Mouse (Mus musculus): ENCODE data around the gene Ssh1. TPM values are rescaled to one million over a fixed set of nuclear protein-coding genes. Genes with fewer than 3 reads are reported as not detected.

Gene Ssh1
- polyA plus RNA-seq, 1 experiment from 2014 or later: 5.1 TPM

DNA sequence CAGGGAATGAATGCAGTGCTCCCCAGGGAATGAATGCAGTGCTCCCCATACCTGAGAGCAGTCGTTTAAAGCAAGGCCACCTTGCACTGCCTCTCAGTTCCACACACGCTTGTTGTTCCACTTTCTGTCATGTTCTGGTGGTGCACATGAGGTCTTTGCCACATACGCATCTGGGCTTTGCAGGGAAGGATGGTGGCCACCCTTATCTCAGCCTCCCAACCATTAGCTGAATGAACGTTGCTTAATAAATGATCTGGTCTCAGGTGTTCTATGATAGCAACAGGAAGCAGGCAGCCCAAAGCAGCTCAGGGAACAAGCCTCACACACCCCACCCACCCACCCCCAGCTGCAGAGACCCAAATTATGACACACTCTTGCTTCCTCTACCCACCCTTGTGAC lies 69.1 kb downstream of the Ssh1 start:
- Histone ChIP-seq H3K4me3 (ENCODE audit: low read depth, low read length) (no peak overlapping the region), H3K27me3 (replicated peaks; ENCODE audit: control insufficient read depth, insufficient read depth, low read length) (no peaks in the 10 kb centered on the region), H3K27ac (ENCODE audit: low read depth, low read length) (no peak overlapping the region), H3K9ac (ENCODE audit: low read depth, low read length) (no peak overlapping the region), H3K4me1 (replicated peaks; ENCODE audit: control insufficient read depth, insufficient read depth, low read length) (no peaks in the 10 kb centered on the region), H3K9me3 (ENCODE audit: control insufficient read depth) (peaks cover 4% of the 10 kb centered on the region; the same call in 1 of the 2 replicates), H3K36me3 (ENCODE audit: control insufficient read depth, insufficient read depth) (no peaks in the 10 kb centered on the region), H3K4me2 (replicated peaks; ENCODE audit: low read depth) (no peak overlapping the region)
- ATAC-seq: no peak
- TF ChIP-seq CTCF (IDR thresholded peaks at IDR 0.05; ENCODE audit: low read depth): no peak
- WGBS: 69% methylated on average over 4 of the region's 4 CpGs

DNA sequence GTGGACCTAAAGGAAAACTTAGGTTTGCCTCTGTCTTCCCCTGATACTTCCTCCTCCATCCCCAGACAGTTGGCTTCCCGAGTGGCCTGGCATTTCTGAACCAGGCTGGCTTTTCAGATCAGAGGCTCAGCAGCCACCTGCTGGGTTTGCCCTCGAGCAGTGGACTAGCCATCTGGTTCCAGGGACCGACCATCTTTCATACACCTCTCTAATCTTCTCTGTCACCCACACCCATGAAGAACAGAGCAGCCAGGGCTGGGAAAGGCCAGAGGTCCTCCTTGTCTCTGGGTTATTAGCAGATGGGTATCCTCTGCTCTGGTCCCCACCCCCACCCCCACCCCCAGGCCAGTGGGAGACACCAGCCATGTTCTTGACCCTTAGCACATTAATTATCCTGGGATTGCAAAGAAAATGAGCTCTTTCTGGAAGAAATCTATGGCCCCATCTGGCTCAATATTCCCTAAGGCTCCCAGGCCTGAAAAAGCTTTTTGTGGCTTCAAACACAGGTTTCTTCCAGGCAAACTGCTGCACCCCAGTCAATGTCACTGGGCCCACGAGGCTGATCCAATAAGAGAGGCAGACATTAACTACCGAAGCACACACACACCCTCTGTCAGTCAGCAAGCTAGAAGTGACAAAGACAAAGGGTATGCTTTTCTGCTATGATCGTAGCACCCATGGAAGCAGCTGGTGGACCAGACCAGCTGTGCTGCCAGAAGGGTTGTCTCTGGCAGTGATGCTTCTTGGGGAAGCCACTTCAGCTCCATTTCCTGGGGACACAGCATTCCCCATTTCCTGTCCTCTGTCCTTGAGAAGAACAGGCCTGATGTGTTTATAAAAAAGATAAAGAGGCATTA lies 72.2 kb downstream of the Ssh1 start:
- Histone ChIP-seq H3K4me1 (replicated peaks; ENCODE audit: control insufficient read depth, insufficient read depth, low read length) (no peaks in the 10 kb centered on the region), H3K9ac (ENCODE audit: low read depth, low read length) (no peak overlapping the region), H3K9me3 (ENCODE audit: control insufficient read depth) (no peaks in the 10 kb centered on the region), H3K27ac (ENCODE audit: low read depth, low read length) (no peak overlapping the region), H3K4me3 (ENCODE audit: low read depth, low read length) (no peak overlapping the region), H3K36me3 (ENCODE audit: control insufficient read depth, insufficient read depth) (no peaks in the 10 kb centered on the region), H3K4me2 (replicated peaks; ENCODE audit: low read depth) (no peak overlapping the region), H3K27me3 (replicated peaks; ENCODE audit: control insufficient read depth, insufficient read depth, low read length) (no peaks in the 10 kb centered on the region)
- TF ChIP-seq CTCF (IDR thresholded peaks at IDR 0.05; ENCODE audit: low read depth): no peak
- 58% methylated on average over 6 of the region's 6 CpGs for WGBS
- no peak for ATAC-seq

DNA sequence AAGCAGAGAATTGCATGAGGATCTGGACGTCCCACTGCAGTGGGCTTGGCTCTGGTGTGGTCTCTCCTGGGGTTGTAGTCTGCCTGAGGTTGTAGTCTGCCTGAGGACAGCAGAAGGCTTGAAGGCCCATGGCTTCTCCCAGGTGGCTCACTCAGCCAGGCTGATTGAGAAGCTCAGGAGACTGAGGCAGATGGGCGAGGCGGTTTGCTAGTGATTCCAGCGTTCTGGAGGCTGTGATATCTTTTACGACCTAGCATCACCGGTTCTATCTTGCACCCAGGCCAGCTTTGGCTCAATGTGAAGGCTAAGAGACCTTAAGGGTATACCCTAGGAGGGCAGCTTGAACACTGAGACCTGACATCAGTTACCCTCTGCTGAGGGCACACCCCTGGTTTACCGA lies 74.6 kb downstream of the Ssh1 start:
- H3K9me3 ChIP-seq (ENCODE audit: control insufficient read depth): no peaks in the 10 kb centered on the region
- no peaks in the 10 kb centered on the region for H3K27me3 ChIP-seq (replicated peaks; ENCODE audit: control insufficient read depth, insufficient read depth, low read length)
- WGBS: 33% methylated on average over 7 of the region's 7 CpGs
- no peak for TF ChIP-seq CTCF (IDR thresholded peaks at IDR 0.05; ENCODE audit: low read depth)
- H3K27ac ChIP-seq (ENCODE audit: low read depth, low read length): peak overlapping the region; percentile 75
- no peak overlapping the region for H3K4me2 ChIP-seq (replicated peaks; ENCODE audit: low read depth)
- H3K9ac ChIP-seq (ENCODE audit: low read depth, low read length): no peak overlapping the region
- no peaks in the 10 kb centered on the region for H3K36me3 ChIP-seq (ENCODE audit: control insufficient read depth, insufficient read depth)
- peak; percentile 52 for ATAC-seq
- no peak overlapping the region for H3K4me3 ChIP-seq (ENCODE audit: low read depth, low read length)
- H3K4me1 ChIP-seq (replicated peaks; ENCODE audit: control insufficient read depth, insufficient read depth, low read length): no peaks in the 10 kb centered on the region

DNA sequence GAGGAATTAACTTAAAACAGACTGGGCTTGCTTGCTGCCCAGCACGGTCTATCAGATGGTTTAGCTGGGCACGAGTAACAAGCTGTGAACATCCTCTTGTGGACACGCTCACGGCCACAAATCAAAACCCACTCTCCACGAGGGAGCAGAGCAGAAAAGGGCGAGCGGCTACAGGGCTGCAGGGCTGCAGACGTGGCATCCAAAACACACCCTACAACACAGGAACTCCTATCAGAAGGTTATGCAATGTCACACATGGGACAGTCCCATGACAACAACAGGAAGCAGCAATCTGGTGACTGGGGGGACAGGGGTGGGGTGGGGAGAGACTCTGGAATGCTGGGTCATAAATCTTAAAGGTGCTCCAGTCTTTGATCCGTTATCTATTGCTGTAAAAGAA lies 75.0 kb downstream of the Ssh1 start:
- peak; percentile 93 for ATAC-seq
- 8% methylated on average over 9 of the region's 9 CpGs for WGBS
- no peak for TF ChIP-seq CTCF (IDR thresholded peaks at IDR 0.05; ENCODE audit: low read depth)
- no peaks in the 10 kb centered on the region for H3K9me3 ChIP-seq (ENCODE audit: control insufficient read depth)
- 0 out of 2 replicates have a peak overlapping the region, but pooled peaks have one; percentile 8 for H3K9ac ChIP-seq (ENCODE audit: low read depth, low read length)
- H3K4me1 ChIP-seq (replicated peaks; ENCODE audit: control insufficient read depth, insufficient read depth, low read length): no peaks in the 10 kb centered on the region
- no peaks in the 10 kb centered on the region for H3K36me3 ChIP-seq (ENCODE audit: control insufficient read depth, insufficient read depth)
- H3K27me3 ChIP-seq (replicated peaks; ENCODE audit: control insufficient read depth, insufficient read depth, low read length): no peaks in the 10 kb centered on the region
- peak overlapping the region; percentile 75 for H3K27ac ChIP-seq (ENCODE audit: low read depth, low read length)
- H3K4me3 ChIP-seq (ENCODE audit: low read depth, low read length): no peak overlapping the region
- H3K4me2 ChIP-seq (replicated peaks; ENCODE audit: low read depth): peak overlapping the region; percentile 25; the same call in 1 of the 2 replicates

DNA sequence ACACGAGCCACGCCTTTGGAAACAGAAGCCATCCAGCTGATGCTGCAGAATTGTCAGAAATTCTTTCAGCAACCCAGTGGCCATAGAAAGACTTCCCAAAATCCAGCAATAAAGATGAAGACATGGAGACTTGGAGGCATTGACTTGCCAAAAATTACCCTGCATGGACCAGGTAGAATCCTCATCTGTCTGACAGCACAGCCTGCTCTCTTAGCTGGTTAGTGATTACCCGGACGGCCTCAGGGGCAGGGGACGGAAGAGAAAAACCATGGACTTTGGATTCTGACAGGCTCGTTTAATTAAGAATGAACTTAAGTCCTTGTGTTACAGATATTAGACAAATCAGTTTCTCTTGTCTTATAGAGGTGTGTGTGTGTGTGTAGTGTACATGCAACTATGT lies 83.0 kb downstream of the Ssh1 start:
- no peaks in the 10 kb centered on the region for H3K36me3 ChIP-seq (ENCODE audit: control insufficient read depth, insufficient read depth)
- peak overlapping the region; percentile 52 for H3K4me2 ChIP-seq (replicated peaks; ENCODE audit: low read depth)
- H3K4me1 ChIP-seq (replicated peaks; ENCODE audit: control insufficient read depth, insufficient read depth, low read length): peaks cover 3% of the 10 kb centered on the region; the same call in 1 of the 2 replicates
- H3K27me3 ChIP-seq (replicated peaks; ENCODE audit: control insufficient read depth, insufficient read depth, low read length): no peaks in the 10 kb centered on the region
- peak; percentile 20 for ATAC-seq
- H3K9me3 ChIP-seq (ENCODE audit: control insufficient read depth): no peaks in the 10 kb centered on the region
- no peak for TF ChIP-seq CTCF (IDR thresholded peaks at IDR 0.05; ENCODE audit: low read depth)
- peak overlapping the region; percentile 93 for H3K27ac ChIP-seq (ENCODE audit: low read depth, low read length)
- 0 out of 2 replicates have a peak overlapping the region, but pooled peaks have one; percentile 26 for H3K9ac ChIP-seq (ENCODE audit: low read depth, low read length)
- WGBS: 32% methylated on average over 6 of the region's 6 CpGs
- no peak overlapping the region for H3K4me3 ChIP-seq (ENCODE audit: low read depth, low read length)

DNA sequence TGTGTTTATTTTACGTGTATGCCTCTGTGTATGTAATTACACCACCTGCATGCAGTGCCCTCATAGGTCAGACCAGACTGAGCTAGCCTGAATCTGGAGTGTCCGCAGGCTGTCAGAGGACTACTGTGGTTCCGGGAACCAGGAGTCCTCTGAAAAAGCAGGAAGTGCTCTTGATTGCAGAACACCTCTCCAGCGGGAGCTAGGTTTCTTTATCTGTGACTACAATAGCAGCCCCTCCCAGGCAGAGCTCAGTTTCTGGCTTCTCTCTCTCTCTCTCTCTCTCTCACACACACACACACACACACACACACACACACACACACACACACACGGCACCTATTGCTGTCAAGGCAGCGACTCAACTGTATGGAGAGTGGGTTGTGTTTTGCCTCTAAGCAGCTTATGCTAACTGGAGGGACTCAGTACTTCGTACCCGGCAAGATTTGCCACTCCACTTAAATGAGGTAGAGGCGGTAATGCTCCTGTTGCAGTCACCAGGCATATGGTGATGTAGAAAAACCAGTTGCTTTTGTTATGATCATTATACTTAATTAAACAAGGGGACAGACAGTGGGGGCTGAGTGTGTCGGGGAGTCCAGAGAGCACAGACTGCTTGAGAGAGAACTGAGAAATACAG lies 83.5 kb downstream of the Ssh1 start:
- peak overlapping the region; percentile 26; the same call in 1 of the 2 replicates for H3K9ac ChIP-seq (ENCODE audit: low read depth, low read length)
- no peak overlapping the region for H3K4me3 ChIP-seq (ENCODE audit: low read depth, low read length)
- WGBS: 15% methylated on average over 10 of the region's 10 CpGs
- H3K27ac ChIP-seq (ENCODE audit: low read depth, low read length): peak overlapping the region; percentile 93
- peaks cover 6% of the 10 kb centered on the region; the same call in 1 of the 2 replicates for H3K4me1 ChIP-seq (replicated peaks; ENCODE audit: control insufficient read depth, insufficient read depth, low read length)
- ATAC-seq: peak; percentile 11
- TF ChIP-seq CTCF (IDR thresholded peaks at IDR 0.05; ENCODE audit: low read depth): no peak
- peak overlapping the region; percentile 52 for H3K4me2 ChIP-seq (replicated peaks; ENCODE audit: low read depth)
- no peaks in the 10 kb centered on the region for H3K9me3 ChIP-seq (ENCODE audit: control insufficient read depth)
- H3K27me3 ChIP-seq (replicated peaks; ENCODE audit: control insufficient read depth, insufficient read depth, low read length): no peaks in the 10 kb centered on the region
- H3K36me3 ChIP-seq (ENCODE audit: control insufficient read depth, insufficient read depth): no peaks in the 10 kb centered on the region
